Mouse (Mus musculus): ENCODE data around the gene Arpc1a. TPM values are rescaled to one million over a fixed set of nuclear protein-coding genes. Genes with fewer than 3 reads are reported as not detected.
"Not testable (repeated sequence)": the region's sequence is repeated elsewhere in the genome, so short reads cannot be mapped to it uniquely, and the experiment has no call there.

The Arpc1a gene
- 268 and 288 TPM in 2 replicates for polyA plus RNA-seq (2014; fragmentation: Nextera tagmentation; extraction: Ambion mirVana)

- peak within 1 kb of the TSS; percentile 92 for H3K9ac ChIP-seq (replicated peaks; ENCODE audit: low read length)
- no peaks in the 10 kb centered on the region for H3K27me3 ChIP-seq (ENCODE audit: control insufficient read depth, insufficient read depth, low read length)
- no peaks in the 10 kb centered on the region for H3K9me3 ChIP-seq (ENCODE audit: control insufficient read depth, low read length)
- 1% methylated on average over 54 of the region's 54 CpGs for WGBS
- H3K4me2 ChIP-seq (ENCODE audit: low read length): peak within 1 kb of the TSS; percentile 94
- peak within 1 kb of the TSS; percentile 91 for H3K27ac ChIP-seq (replicated peaks; ENCODE audit: low read depth, low read length)
- H3K4me3 ChIP-seq (replicated peaks; ENCODE audit: low read depth, low read length): peak within 1 kb of the TSS; percentile 86
- 0 out of 2 replicates have a peak, but pooled peaks cover 6% of the 10 kb centered on the region for H3K36me3 ChIP-seq (ENCODE audit: control insufficient read depth, insufficient read depth, low read length)
- peaks cover 10% of the 10 kb centered on the region for H3K4me1 ChIP-seq (ENCODE audit: control insufficient read depth, insufficient read depth, low read length)
- peak; percentile 96 for ATAC-seq (ENCODE audit: low FRiP score, low TSS enrichment)
- peak; percentile 99 for DNase-seq
These were observed at the start of gene Arpc1a, which contains the start of gene Kpna7 for GRCm38 (mm10) chr5:145083632-145084451. TSS of gene Arpc1a (plus strand) at chr5:145083830. TSS of gene Kpna7 (minus strand) at chr5:145084030.

- Histone ChIP-seq H3K4me1 (ENCODE audit: control insufficient read depth, insufficient read depth, low read length) (no peaks in the 10 kb centered on the region), H3K27ac (replicated peaks; ENCODE audit: low read depth, low read length) (no peak overlapping the region), H3K36me3 (ENCODE audit: control insufficient read depth, insufficient read depth, low read length) (no peaks in the 10 kb centered on the region), H3K27me3 (ENCODE audit: control insufficient read depth, insufficient read depth, low read length) (no peaks in the 10 kb centered on the region), H3K9ac (replicated peaks; ENCODE audit: low read length) (no peak overlapping the region), H3K9me3 (ENCODE audit: control insufficient read depth, low read length) (no peaks in the 10 kb centered on the region), H3K4me2 (ENCODE audit: low read length) (no peak overlapping the region), H3K4me3 (replicated peaks; ENCODE audit: low read depth, low read length) (no peak overlapping the region)
- no peak for ATAC-seq (ENCODE audit: low FRiP score, low TSS enrichment)
- 49% methylated on average over 4 of the region's 4 CpGs for WGBS
- DNase-seq: peak; percentile 8
These were observed 42.0 kb upstream of the Arpc1a start for GRCm38 (mm10) chr5:145041628-145042027.

GRCm38 (mm10) chr5:145042690-145043089 lies 40.9 kb upstream of the Arpc1a start, which contains the start of gene 1700018F24Rik:
TSS of gene 1700018F24Rik (plus strand) at chr5:145042990.
- H3K36me3 ChIP-seq (ENCODE audit: control insufficient read depth, insufficient read depth, low read length); H3K9me3 ChIP-seq (ENCODE audit: control insufficient read depth, low read length); ATAC-seq (ENCODE audit: low FRiP score, low TSS enrichment); H3K4me2 ChIP-seq (ENCODE audit: low read length); DNase-seq; H3K9ac ChIP-seq (replicated peaks; ENCODE audit: low read length); H3K27me3 ChIP-seq (ENCODE audit: control insufficient read depth, insufficient read depth, low read length); H3K27ac ChIP-seq (replicated peaks; ENCODE audit: low read depth, low read length); H3K4me1 ChIP-seq (ENCODE audit: control insufficient read depth, insufficient read depth, low read length); H3K4me3 ChIP-seq (replicated peaks; ENCODE audit: low read depth, low read length): not testable (repeated sequence)
- WGBS: 65% methylated on average over 3 of the region's 3 CpGs

GRCm38 (mm10) chr5:145054187-145054586 lies 29.4 kb upstream of the Arpc1a start:
- H3K9ac ChIP-seq (replicated peaks; ENCODE audit: low read length); DNase-seq; H3K4me3 ChIP-seq (replicated peaks; ENCODE audit: low read depth, low read length); H3K27ac ChIP-seq (replicated peaks; ENCODE audit: low read depth, low read length); ATAC-seq (ENCODE audit: low FRiP score, low TSS enrichment); H3K4me1 ChIP-seq (ENCODE audit: control insufficient read depth, insufficient read depth, low read length); H3K9me3 ChIP-seq (ENCODE audit: control insufficient read depth, low read length); H3K36me3 ChIP-seq (ENCODE audit: control insufficient read depth, insufficient read depth, low read length); H3K4me2 ChIP-seq (ENCODE audit: low read length); H3K27me3 ChIP-seq (ENCODE audit: control insufficient read depth, insufficient read depth, low read length): not testable (repeated sequence)
- WGBS: 83% methylated on average over 3 of the region's 3 CpGs

- no peaks in the 10 kb centered on the region for H3K4me1 ChIP-seq (ENCODE audit: control insufficient read depth, insufficient read depth, low read length)
- H3K9ac ChIP-seq (replicated peaks; ENCODE audit: low read length): no peak overlapping the region
- H3K9me3 ChIP-seq (ENCODE audit: control insufficient read depth, low read length): no peaks in the 10 kb centered on the region
- H3K4me2 ChIP-seq (ENCODE audit: low read length): no peak overlapping the region
- WGBS: 80% methylated on average over 8 of the region's 8 CpGs
- no peaks in the 10 kb centered on the region for H3K36me3 ChIP-seq (ENCODE audit: control insufficient read depth, insufficient read depth, low read length)
- no peak overlapping the region for H3K4me3 ChIP-seq (replicated peaks; ENCODE audit: low read depth, low read length)
- ATAC-seq (ENCODE audit: low FRiP score, low TSS enrichment) (no peak), DNase-seq (no peak)
- no peak overlapping the region for H3K27ac ChIP-seq (replicated peaks; ENCODE audit: low read depth, low read length)
- no peaks in the 10 kb centered on the region for H3K27me3 ChIP-seq (ENCODE audit: control insufficient read depth, insufficient read depth, low read length)
These were observed 25.7 kb upstream of the Arpc1a start for GRCm38 (mm10) chr5:145057907-145058306.

- no peak overlapping the region for H3K27ac ChIP-seq (replicated peaks; ENCODE audit: low read depth, low read length)
- H3K36me3 ChIP-seq (ENCODE audit: control insufficient read depth, insufficient read depth, low read length): no peaks in the 10 kb centered on the region
- no peaks in the 10 kb centered on the region for H3K4me1 ChIP-seq (ENCODE audit: control insufficient read depth, insufficient read depth, low read length)
- 86% methylated on average over 7 of the region's 7 CpGs for WGBS
- H3K9ac ChIP-seq (replicated peaks; ENCODE audit: low read length): no peak overlapping the region
- no peaks in the 10 kb centered on the region for H3K9me3 ChIP-seq (ENCODE audit: control insufficient read depth, low read length)
- no peak for ATAC-seq (ENCODE audit: low FRiP score, low TSS enrichment)
- no peak for DNase-seq
- no peak overlapping the region for H3K4me3 ChIP-seq (replicated peaks; ENCODE audit: low read depth, low read length)
- H3K4me2 ChIP-seq (ENCODE audit: low read length): no peak overlapping the region
- no peaks in the 10 kb centered on the region for H3K27me3 ChIP-seq (ENCODE audit: control insufficient read depth, insufficient read depth, low read length)
These were observed 24.9 kb upstream of the Arpc1a start for GRCm38 (mm10) chr5:145058722-145059121.

- no peak for ATAC-seq (ENCODE audit: low FRiP score, low TSS enrichment)
- no peaks in the 10 kb centered on the region for H3K36me3 ChIP-seq (ENCODE audit: control insufficient read depth, insufficient read depth, low read length)
- no peak overlapping the region for H3K4me2 ChIP-seq (ENCODE audit: low read length)
- no peaks in the 10 kb centered on the region for H3K4me1 ChIP-seq (ENCODE audit: control insufficient read depth, insufficient read depth, low read length)
- H3K9ac ChIP-seq (replicated peaks; ENCODE audit: low read length): no peak overlapping the region
- no peaks in the 10 kb centered on the region for H3K9me3 ChIP-seq (ENCODE audit: control insufficient read depth, low read length)
- DNase-seq: no peak
- H3K4me3 ChIP-seq (replicated peaks; ENCODE audit: low read depth, low read length): no peak overlapping the region
- 84% methylated on average over 2 of the region's 2 CpGs for WGBS
- no peak overlapping the region for H3K27ac ChIP-seq (replicated peaks; ENCODE audit: low read depth, low read length)
- H3K27me3 ChIP-seq (ENCODE audit: control insufficient read depth, insufficient read depth, low read length): no peaks in the 10 kb centered on the region
These were observed 24.1 kb upstream of the Arpc1a start for GRCm38 (mm10) chr5:145059524-145059923.

- ATAC-seq (ENCODE audit: low FRiP score, low TSS enrichment): no peak
- DNase-seq: no peak
- no peak overlapping the region for H3K27ac ChIP-seq (replicated peaks; ENCODE audit: low read depth, low read length)
- 93% methylated on average over 1 of the region's 1 CpGs for WGBS
- H3K4me2 ChIP-seq (ENCODE audit: low read length): no peak overlapping the region
- no peaks in the 10 kb centered on the region for H3K4me1 ChIP-seq (ENCODE audit: control insufficient read depth, insufficient read depth, low read length)
- H3K9ac ChIP-seq (replicated peaks; ENCODE audit: low read length): no peak overlapping the region
- H3K9me3 ChIP-seq (ENCODE audit: control insufficient read depth, low read length): no peaks in the 10 kb centered on the region
- H3K27me3 ChIP-seq (ENCODE audit: control insufficient read depth, insufficient read depth, low read length): no peaks in the 10 kb centered on the region
- no peaks in the 10 kb centered on the region for H3K36me3 ChIP-seq (ENCODE audit: control insufficient read depth, insufficient read depth, low read length)
- no peak overlapping the region for H3K4me3 ChIP-seq (replicated peaks; ENCODE audit: low read depth, low read length)
These were observed 18.8 kb upstream of the Arpc1a start for GRCm38 (mm10) chr5:145064765-145065340.
